Mouse (Mus musculus) B cell, adult 2 months (primary cell): Measurements from ENCODE around the gene Lyg1.
A peak's percentile ranks its signal among the peaks of the same experiment; 100 is the strongest.

Source experiments
- DNase-seq, 2 experiments: peaks; one replicate each; pipeline ENCODE4 v3.0.0; 2022

Lyg1 gene

GRCm38 (mm10) chr1:37948906-37949305 lies 8.7 kb downstream of the Lyg1 start:
- DNase-seq, result no peak

GRCm38 (mm10) chr1:37931806-37932205 lies 25.8 kb downstream of the Lyg1 start:
- DNase-seq, result peak; percentile 5 to 9

- DNase-seq, result no peak
These were observed 31.6 kb downstream of the Lyg1 start for GRCm38 (mm10) chr1:37925971-37926370.

GRCm38 (mm10) chr1:37922536-37922935 lies 35.0 kb downstream of the Lyg1 start:
- DNase-seq, result no peak

- DNase-seq, result no peak
These were observed 39.5 kb downstream of the Lyg1 start for GRCm38 (mm10) chr1:37918096-37918495.

GRCm38 (mm10) chr1:37917666-37918065 lies 39.9 kb downstream of the Lyg1 start:
- DNase-seq, result no peak

- no peak for DNase-seq
These were observed 41.2 kb downstream of the Lyg1 start, which contains the start of gene Lyg2 for GRCm38 (mm10) chr1:37916393-37916792. TSS of gene Lyg2 (minus strand) at chr1:37916493.

- no peak for DNase-seq
These were observed 44.8 kb downstream of the Lyg1 start for GRCm38 (mm10) chr1:37912751-37913150.

- DNase-seq, result peak; percentile 12 to 19
These were observed 54.4 kb downstream of the Lyg1 start for GRCm38 (mm10) chr1:37903178-37903577.

- no peak for DNase-seq
These were observed 57.3 kb downstream of the Lyg1 start for GRCm38 (mm10) chr1:37900288-37900687.

GRCm38 (mm10) chr1:37899816-37900215 lies 57.7 kb downstream of the Lyg1 start:
- DNase-seq, result no peak
